Mouse (Mus musculus) forebrain, embryonic 14.5 days (tissue): Measurements from ENCODE around the gene Atp8b3. TPM values are rescaled to one million over a fixed set of nuclear protein-coding genes. Genes with fewer than 3 reads are reported as not detected.

Experiments
- ATAC-seq: fragments of 200-750 bp; cut with Nextera tagmentation; 2 replicates; pipeline ENCODE4 v1.8.0; 2017; ENCODE audit warnings: mild to moderate bottlenecking, moderate library complexity
- DNase-seq: peaks from one replicate; pipeline ENCODE4 v3.0.0-alpha.2; 2015; ENCODE audit warnings: low spot score
- H3K27ac ChIP-seq: fragments of 300-500 bp; sonication (generic); 2 replicates; pipeline ENCODE4 v1.5.1; 2014; ENCODE audit warnings: low read depth, mild to moderate bottlenecking, control low read depth, low read length, moderate library complexity
- H3K27me3 ChIP-seq: fragments of 300-500 bp; sonication (generic); replicated peaks from 2 replicates; pipeline ENCODE4 v1.6.1; 2014; ENCODE audit warnings: low read length, control low read depth, mixed read lengths; ENCODE audit not compliant: control insufficient read depth, insufficient read depth
- H3K36me3 ChIP-seq: fragments of 300-500 bp; sonication (generic); 2 replicates; pipeline ENCODE4 v1.6.1; 2014; ENCODE audit warnings: low read length, control low read depth; ENCODE audit not compliant: control insufficient read depth, insufficient read depth
- H3K4me1 ChIP-seq: fragments of 300-500 bp; sonication (generic); 2 replicates; pipeline ENCODE4 v1.6.1; 2014; ENCODE audit warnings: antibody characterized with exemption, low read length, control low read depth; ENCODE audit not compliant: control insufficient read depth, insufficient read depth
- H3K4me2 ChIP-seq: fragments of 300-500 bp; sonication (generic); 2 replicates; pipeline ENCODE4 v1.6.1; 2014; ENCODE audit warnings: mild to moderate bottlenecking, control low read depth, low read length
- H3K4me3 ChIP-seq: fragments of 300-500 bp; sonication (generic); 2 replicates; pipeline ENCODE4 v1.5.1; 2014; ENCODE audit warnings: low read depth, low read length, control low read depth
- H3K9ac ChIP-seq: fragments of 300-500 bp; sonication (generic); 2 replicates; pipeline ENCODE4 v1.6.1; 2014; ENCODE audit warnings: mild to moderate bottlenecking, low read length, control low read depth, moderate library complexity
- H3K9me3 ChIP-seq: fragments of 300-500 bp; sonication (generic); replicated peaks from 2 replicates; pipeline ENCODE4 v1.6.1; 2016; ENCODE audit warnings: low read length, control low read depth, mixed read lengths; ENCODE audit not compliant: control insufficient read depth
- WGBS: fragments of 180-500 bp; shearing (Covaris S2); extraction: QIAGEN DNeasy Blood & Tissue Kit; methylation state at CpG from one replicate; pipeline ENCODE4 v1.1.7; 2014; 5-methylcytosine and 5-hydroxymethylcytosine counted together
- polyA plus RNA-seq: library from polyadenylated mRNA; unstranded; fragments of >200 nt; fragmentation: Nextera tagmentation; extraction: Ambion mirVana; gene quantifications from 2 replicates; pipeline ENCODE4 v1.2.1, GENCODE M21; 2014

The Atp8b3 gene
- polyA plus RNA-seq, 1 experiment from 2014 or later = 0.33 TPM

DNA sequence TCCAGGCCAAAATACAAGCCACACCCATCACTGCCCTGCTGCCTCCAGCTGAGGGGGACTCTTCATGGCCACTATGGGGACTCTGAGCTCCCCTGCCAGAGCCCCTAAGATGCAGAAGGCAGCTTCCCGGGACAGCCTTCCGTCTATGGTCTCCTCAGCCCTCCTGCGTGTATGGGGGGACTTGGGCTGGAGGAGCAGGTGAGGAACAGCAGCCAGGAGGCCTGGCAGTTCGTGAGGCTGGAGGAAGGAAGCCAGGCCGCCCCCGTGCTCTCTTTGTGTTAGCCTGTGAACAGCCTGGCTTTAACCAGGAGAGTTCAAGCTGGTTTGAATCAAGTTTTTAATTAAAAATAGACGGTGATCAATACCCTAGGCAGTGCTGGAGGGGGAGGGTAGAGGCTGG is 36.6 kb downstream of the Atp8b3 start:
- no peak overlapping the region for H3K27ac ChIP-seq
- ATAC-seq = no peak
- no peak overlapping the region for H3K4me3 ChIP-seq
- H3K9ac ChIP-seq = no peak overlapping the region
- H3K9me3 ChIP-seq = no peaks in the 10 kb centered on the region
- no peaks in the 10 kb centered on the region for H3K36me3 ChIP-seq
- DNase-seq = no peak
- 0% methylated on average over 7 of the region's 7 CpGs for WGBS
- peaks cover 80% of the 10 kb centered on the region for H3K27me3 ChIP-seq
- no peaks in the 10 kb centered on the region for H3K4me1 ChIP-seq
- H3K4me2 ChIP-seq = no peak overlapping the region

GRCm38 (mm10) chr10:80496421-80496820 is 42.5 kb downstream of the Atp8b3 start:
- no peak for ATAC-seq
- Histone ChIP-seq H3K27me3 (peaks cover 98% of the 10 kb centered on the region), H3K4me2 (no peak overlapping the region)

DNA sequence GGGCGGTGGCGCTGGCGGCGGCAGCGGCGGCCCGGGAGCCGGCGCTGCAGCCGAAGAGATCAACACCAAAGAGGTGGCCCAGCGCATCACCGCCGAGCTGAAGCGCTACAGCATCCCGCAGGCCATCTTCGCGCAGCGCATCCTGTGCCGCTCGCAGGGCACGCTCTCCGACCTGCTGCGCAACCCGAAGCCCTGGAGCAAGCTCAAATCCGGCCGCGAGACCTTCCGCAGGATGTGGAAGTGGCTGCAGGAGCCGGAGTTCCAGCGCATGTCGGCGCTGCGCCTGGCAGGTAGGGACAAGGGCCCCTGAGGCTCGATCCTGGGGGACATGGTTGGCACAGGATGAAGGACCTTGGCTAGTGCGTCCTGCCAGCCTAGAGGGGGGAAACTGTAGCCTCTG is 43.0 kb downstream of the Atp8b3 start:
- no peaks in the 10 kb centered on the region for H3K36me3 ChIP-seq
- no peaks in the 10 kb centered on the region for H3K9me3 ChIP-seq
- 0 out of 2 replicates have a peak overlapping the region, but pooled peaks have one; percentile 17 for H3K9ac ChIP-seq
- H3K4me1 ChIP-seq = 0 out of 2 replicates have a peak, but pooled peaks cover 5% of the 10 kb centered on the region
- ATAC-seq (no peak), DNase-seq (no peak)
- peaks cover 98% of the 10 kb centered on the region for H3K27me3 ChIP-seq
- 0% methylated on average over 23 of the region's 35 CpGs for WGBS
- H3K4me3 ChIP-seq = peak overlapping the region; percentile 32
- H3K4me2 ChIP-seq = peak overlapping the region; percentile 66; the same call in 1 of the 2 replicates
- no peak overlapping the region for H3K27ac ChIP-seq

More at GRCm38 (mm10) chr10:80496421-80496820, 42.5 kb downstream of the Atp8b3 start:
- H3K4me1 ChIP-seq = 0 out of 2 replicates have a peak, but pooled peaks cover 5% of the 10 kb centered on the region
- no peak overlapping the region for H3K27ac ChIP-seq
- 0% methylated on average over 20 of the region's 20 CpGs for WGBS
- no peaks in the 10 kb centered on the region for H3K36me3 ChIP-seq
- DNase-seq = no peak
- no peaks in the 10 kb centered on the region for H3K9me3 ChIP-seq
- H3K4me3 ChIP-seq = peak overlapping the region; percentile 32
- H3K9ac ChIP-seq = no peak overlapping the region

GRCm38 (mm10) chr10:80494732-80495131 is 44.2 kb downstream of the Atp8b3 start, which contains the start of gene Onecut3:
TSS of gene Onecut3 (plus strand) at chr10:80494835.
- H3K27ac ChIP-seq = no peak within 1 kb of the TSS
- H3K36me3 ChIP-seq = no peaks in the 10 kb centered on the region
- peaks cover 98% of the 10 kb centered on the region for H3K27me3 ChIP-seq
- peak within 1 kb of the TSS; percentile 32 for H3K4me3 ChIP-seq
- H3K4me1 ChIP-seq = 0 out of 2 replicates have a peak, but pooled peaks cover 5% of the 10 kb centered on the region
- WGBS = under 1% methylated on average over 35 of the region's 42 CpGs
- H3K9ac ChIP-seq = peak within 1 kb of the TSS; percentile 25; the same call in 1 of the 2 replicates
- peak within 1 kb of the TSS; percentile 66 for H3K4me2 ChIP-seq
- no peaks in the 10 kb centered on the region for H3K9me3 ChIP-seq
- DNase-seq (peak; percentile 49), ATAC-seq (peak; percentile 42)

GRCm38 (mm10) chr10:80490051-80490450 is 48.9 kb downstream of the Atp8b3 start:
- Histone ChIP-seq H3K4me2 (no peak overlapping the region), H3K4me1 (0 out of 2 replicates have a peak, but pooled peaks cover 2% of the 10 kb centered on the region), H3K9ac (no peak overlapping the region), H3K4me3 (no peak overlapping the region), H3K36me3 (no peaks in the 10 kb centered on the region), H3K27me3 (peaks cover 79% of the 10 kb centered on the region), H3K9me3 (no peaks in the 10 kb centered on the region), H3K27ac (no peak overlapping the region)
- DNase-seq (no peak), ATAC-seq (no peak)
- under 1% methylated on average over 22 of the region's 22 CpGs for WGBS

- no peak for DNase-seq
Measured at GRCm38 (mm10) chr10:80486862-80487379, 52.0 kb downstream of the Atp8b3 start.

GRCm38 (mm10) chr10:80481002-80481401 is 57.9 kb downstream of the Atp8b3 start:
- WGBS = 19% methylated on average over 5 of the region's 5 CpGs
- ATAC-seq = no peak
- Histone ChIP-seq H3K4me3 (no peak overlapping the region), H3K27ac (no peak overlapping the region), H3K4me2 (no peak overlapping the region), H3K9ac (no peak overlapping the region), H3K36me3 (no peaks in the 10 kb centered on the region), H3K9me3 (no peaks in the 10 kb centered on the region), H3K4me1 (no peaks in the 10 kb centered on the region; the same call in 1 of the 2 replicates), H3K27me3 (0 out of 2 replicates have a peak, but pooled peaks cover 10% of the 10 kb centered on the region)
- DNase-seq = no peak

More at GRCm38 (mm10) chr10:80486862-80487379, 52.0 kb downstream of the Atp8b3 start:
- Histone ChIP-seq H3K4me3 (no peak overlapping the region), H3K27ac (no peak overlapping the region), H3K36me3 (no peaks in the 10 kb centered on the region), H3K9ac (no peak overlapping the region), H3K9me3 (no peaks in the 10 kb centered on the region), H3K4me2 (no peak overlapping the region), H3K27me3 (peaks cover 49% of the 10 kb centered on the region), H3K4me1 (no peaks in the 10 kb centered on the region)
- no peak for ATAC-seq
- 80% methylated on average over 7 of the region's 7 CpGs for WGBS

DNA sequence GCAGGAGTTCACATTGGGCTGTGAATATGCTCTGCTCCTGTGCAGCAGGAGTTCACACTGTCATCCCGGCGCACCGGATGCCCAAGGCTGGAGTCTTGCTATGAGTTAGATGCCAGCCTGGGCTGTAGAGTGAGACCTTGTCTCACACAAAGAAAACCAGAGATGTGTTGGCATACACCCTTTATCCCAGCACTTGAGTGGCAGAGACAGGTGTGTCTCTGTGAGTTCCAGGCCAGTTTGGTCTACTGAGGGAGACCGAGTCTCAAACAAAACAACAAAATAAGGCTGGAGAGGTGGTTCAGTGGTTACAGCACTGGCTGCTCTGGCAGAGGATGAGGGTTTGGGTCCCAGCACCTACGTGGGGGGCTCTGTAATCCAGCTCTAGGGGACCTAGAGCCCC is 60.4 kb downstream of the Atp8b3 start:
- Histone ChIP-seq H3K4me1 (peaks cover 4% of the 10 kb centered on the region; the same call in 1 of the 2 replicates), H3K4me3 (no peak overlapping the region), H3K36me3 (no peaks in the 10 kb centered on the region), H3K9me3 (no peaks in the 10 kb centered on the region), H3K4me2 (no peak overlapping the region), H3K9ac (no peak overlapping the region), H3K27me3 (0 out of 2 replicates have a peak, but pooled peaks cover 3% of the 10 kb centered on the region), H3K27ac (no peak overlapping the region)
- WGBS = 75% methylated on average over 5 of the region's 5 CpGs
- DNase-seq (no peak), ATAC-seq (no peak)

DNA sequence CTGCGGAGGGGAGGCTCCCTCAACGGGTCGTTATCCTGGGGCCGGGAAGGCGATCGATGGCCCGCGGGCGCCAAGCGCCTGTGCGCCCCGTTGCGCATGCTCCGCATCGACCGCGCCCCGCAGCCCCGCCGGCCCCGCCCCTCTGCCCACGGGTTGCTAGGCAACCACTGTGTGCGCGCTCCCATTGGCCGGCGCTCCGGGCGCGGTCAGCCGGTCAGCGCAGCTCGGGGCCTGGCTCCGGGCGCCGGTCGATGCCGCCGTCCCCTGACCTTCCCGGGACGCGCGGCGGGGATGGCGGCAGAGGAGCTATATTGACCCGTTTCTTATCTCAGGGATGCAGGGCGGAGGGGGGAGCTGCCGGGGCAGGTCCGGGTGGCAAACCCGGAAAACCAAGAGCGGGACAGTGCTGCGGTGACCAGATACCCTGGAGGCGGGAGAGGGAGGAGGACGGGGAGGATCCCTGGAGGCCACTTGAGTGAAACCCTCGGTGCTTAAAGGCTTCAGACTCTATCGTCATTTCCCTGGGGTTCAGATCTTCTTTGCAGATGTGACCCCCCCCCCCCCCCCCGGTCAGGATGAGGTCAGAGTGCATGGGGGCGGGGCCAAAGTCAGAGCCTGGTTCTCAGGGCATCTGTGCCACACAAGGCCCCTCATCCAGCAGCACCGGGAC is 63.5 kb downstream of the Atp8b3 start:
- Histone ChIP-seq H3K4me3 (peak overlapping the region; percentile 54), H3K27ac (peak overlapping the region; percentile 70; the same call in 1 of the 2 replicates), H3K9me3 (no peaks in the 10 kb centered on the region), H3K27me3 (no peaks in the 10 kb centered on the region), H3K4me1 (peaks cover 4% of the 10 kb centered on the region; the same call in 1 of the 2 replicates), H3K36me3 (no peaks in the 10 kb centered on the region), H3K4me2 (peak overlapping the region; percentile 73), H3K9ac (peak overlapping the region; percentile 69)
- peak; percentile 90 for DNase-seq
- 2% methylated on average over 47 of the region's 58 CpGs for WGBS
- ATAC-seq = peak; percentile 95
